Mouse (Mus musculus): Measurements from ENCODE around the gene Cyb561d2. TPM values are rescaled to one million over a fixed set of nuclear protein-coding genes. Genes with fewer than 3 reads are reported as not detected.
A peak's percentile ranks its signal among the peaks of the same experiment; 100 is the strongest.

Cyb561d2 gene
- polyA plus RNA-seq, 1 experiment, result 31.3 TPM

DNA sequence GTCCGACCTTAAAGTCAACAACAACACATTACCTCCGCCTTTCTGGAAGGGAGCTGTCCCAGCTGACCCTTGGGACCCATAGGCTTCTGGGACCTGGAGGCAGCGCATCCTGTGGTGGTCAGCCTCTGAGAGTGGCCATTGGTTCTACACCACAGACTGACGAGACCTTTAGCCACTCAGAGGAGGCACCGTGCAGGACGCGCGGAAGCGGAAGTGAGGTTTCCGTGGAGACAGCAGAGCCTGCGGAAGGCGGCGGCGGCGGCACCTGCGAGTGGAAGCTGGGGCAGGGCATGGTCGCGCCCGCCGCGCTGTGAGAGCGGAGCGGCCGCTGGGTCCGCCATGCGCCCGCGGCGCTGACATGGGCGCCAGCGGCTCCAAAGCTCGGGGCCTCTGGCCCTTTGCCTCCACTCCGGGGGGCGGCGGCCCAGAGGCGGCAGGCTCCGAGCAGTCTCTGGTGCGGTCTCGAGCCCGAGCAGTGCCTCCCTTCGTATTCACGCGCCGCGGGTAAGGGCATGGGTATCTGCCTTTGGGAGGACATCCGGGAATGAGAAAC lies 21.1 kb upstream of the Cyb561d2 start, which contains the start of gene Tusc2:
Tusc2 (plus strand) TSS at position 227 of the 553 bp plus-strand sequence.
- Histone ChIP-seq H3K4me1 (ENCODE audit: control insufficient read depth, insufficient read depth, low read length) (peaks cover 4% of the 10 kb centered on the region; the same call in 1 of the 2 replicates), H3K27ac (ENCODE audit: insufficient read depth, low read length) (no peak within 1 kb of the TSS), H3K4me3 (ENCODE audit: insufficient read depth, low read length) (peak within 1 kb of the TSS; percentile 36)
- TF ChIP-seq CTCF (IDR thresholded peaks at IDR 0.05; ENCODE audit: extremely low read depth, insufficient read depth, low read length) (no peak), POLR2A (IDR thresholded peaks at IDR 0.05; ENCODE audit: extremely low read depth, insufficient read depth, low read length) (peak; percentile 90)

DNA sequence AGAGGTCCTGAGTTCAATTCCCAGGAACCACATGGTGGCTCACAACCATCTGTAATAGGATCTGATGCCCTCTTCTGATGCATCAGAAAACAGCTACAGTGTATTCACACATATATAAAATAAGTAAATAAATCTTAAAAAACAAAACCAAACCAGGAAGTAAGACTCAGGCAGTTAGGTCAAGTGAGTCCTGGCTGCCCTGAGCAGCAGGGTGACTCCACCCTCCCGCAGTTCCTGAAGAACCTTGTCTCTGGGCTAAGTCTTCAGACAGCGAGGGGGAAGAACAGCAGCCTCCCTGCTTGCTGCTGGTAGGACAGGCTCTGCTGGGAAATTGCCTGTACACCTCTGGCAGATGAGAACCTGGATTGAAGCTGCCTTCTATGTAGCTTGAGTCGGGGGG lies 14.4 kb upstream of the Cyb561d2 start:
- Histone ChIP-seq H3K27ac (ENCODE audit: insufficient read depth, low read length) (no peak overlapping the region), H3K4me1 (ENCODE audit: control insufficient read depth, insufficient read depth, low read length) (peaks cover 1% of the 10 kb centered on the region; the same call in 1 of the 2 replicates), H3K4me3 (ENCODE audit: insufficient read depth, low read length) (no peak overlapping the region)
- TF ChIP-seq POLR2A (IDR thresholded peaks at IDR 0.05; ENCODE audit: extremely low read depth, insufficient read depth, low read length), result no peak
- no peak for TF ChIP-seq CTCF (IDR thresholded peaks at IDR 0.05; ENCODE audit: extremely low read depth, insufficient read depth, low read length)

- Histone ChIP-seq H3K4me3 (ENCODE audit: insufficient read depth, low read length) (peak overlapping the region; percentile 66), H3K4me1 (ENCODE audit: control insufficient read depth, insufficient read depth, low read length) (peaks cover 1% of the 10 kb centered on the region; the same call in 1 of the 2 replicates), H3K27ac (ENCODE audit: insufficient read depth, low read length) (no peak overlapping the region)
- TF ChIP-seq CTCF (IDR thresholded peaks at IDR 0.05; ENCODE audit: extremely low read depth, insufficient read depth, low read length) (no peak), POLR2A (IDR thresholded peaks at IDR 0.05; ENCODE audit: extremely low read depth, insufficient read depth, low read length) (no peak)
These were observed 13.7 kb upstream of the Cyb561d2 start for GRCm38 (mm10) chr9:107555701-107556100.

DNA sequence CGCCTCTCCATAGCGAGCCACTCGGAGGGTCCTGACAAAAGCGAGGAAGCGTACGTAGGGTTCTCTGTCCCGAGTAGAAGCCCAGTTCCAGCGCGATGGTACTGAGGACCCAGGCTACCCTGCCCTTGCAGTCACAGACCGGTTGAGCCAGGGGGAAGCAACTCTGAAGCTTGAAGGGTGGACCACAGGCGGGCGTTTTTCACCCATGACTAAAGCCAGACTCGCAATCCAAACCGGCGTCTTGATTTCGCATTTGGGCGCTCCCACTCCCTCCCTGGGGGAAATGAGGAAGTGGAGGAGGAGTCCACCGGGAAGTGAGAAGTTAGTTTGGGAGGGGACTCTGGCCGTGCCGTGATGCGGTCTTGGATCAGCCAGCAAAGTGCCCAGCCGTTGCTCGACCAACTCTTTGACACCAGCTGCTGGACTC lies 13.1 kb upstream of the Cyb561d2 start:
- TF ChIP-seq POLR2A (IDR thresholded peaks at IDR 0.05; ENCODE audit: extremely low read depth, insufficient read depth, low read length), result no peak
- no peak for TF ChIP-seq CTCF (IDR thresholded peaks at IDR 0.05; ENCODE audit: extremely low read depth, insufficient read depth, low read length)
- Histone ChIP-seq H3K27ac (ENCODE audit: insufficient read depth, low read length) (peak overlapping the region; percentile 61; the same call in 1 of the 2 replicates), H3K4me1 (ENCODE audit: control insufficient read depth, insufficient read depth, low read length) (peaks cover 1% of the 10 kb centered on the region; the same call in 1 of the 2 replicates)

DNA sequence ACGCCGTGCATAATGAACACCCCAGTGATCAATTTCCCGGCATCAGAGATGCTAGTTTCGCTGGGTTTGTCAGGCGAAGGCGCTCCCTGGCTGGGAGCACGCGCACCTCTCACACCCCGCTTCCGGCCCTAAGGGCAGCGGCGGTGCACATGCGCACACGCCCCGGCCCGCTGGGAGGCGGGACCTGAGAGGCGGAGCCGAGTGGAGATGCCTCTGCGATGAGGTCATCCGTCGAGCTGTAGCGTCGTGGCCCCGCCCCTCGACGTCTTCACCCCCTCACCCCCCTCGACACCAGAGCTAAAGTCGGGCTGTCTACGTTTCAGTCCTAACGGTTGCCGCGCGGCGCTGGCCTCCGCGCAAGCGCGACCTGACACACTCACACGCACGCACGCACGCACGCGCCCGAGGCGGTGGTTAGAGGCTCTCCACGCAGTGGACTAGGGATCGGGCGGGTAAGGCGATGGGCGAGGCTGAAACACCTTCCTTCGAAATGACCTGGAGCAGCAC lies 12.4 kb upstream of the Cyb561d2 start:
- TF ChIP-seq POLR2A (IDR thresholded peaks at IDR 0.05; ENCODE audit: extremely low read depth, insufficient read depth, low read length) (peak; percentile 90), CTCF (IDR thresholded peaks at IDR 0.05; ENCODE audit: extremely low read depth, insufficient read depth, low read length) (no peak)
- Histone ChIP-seq H3K4me3 (ENCODE audit: insufficient read depth, low read length) (peak overlapping the region; percentile 66), H3K27ac (ENCODE audit: insufficient read depth, low read length) (peak overlapping the region; percentile 61), H3K4me1 (ENCODE audit: control insufficient read depth, insufficient read depth, low read length) (peaks cover 1% of the 10 kb centered on the region; the same call in 1 of the 2 replicates)

More for the DNA sequence above, 13.1 kb upstream of the Cyb561d2 start:
- H3K4me3 ChIP-seq (ENCODE audit: insufficient read depth, low read length), result peak overlapping the region; percentile 66

DNA sequence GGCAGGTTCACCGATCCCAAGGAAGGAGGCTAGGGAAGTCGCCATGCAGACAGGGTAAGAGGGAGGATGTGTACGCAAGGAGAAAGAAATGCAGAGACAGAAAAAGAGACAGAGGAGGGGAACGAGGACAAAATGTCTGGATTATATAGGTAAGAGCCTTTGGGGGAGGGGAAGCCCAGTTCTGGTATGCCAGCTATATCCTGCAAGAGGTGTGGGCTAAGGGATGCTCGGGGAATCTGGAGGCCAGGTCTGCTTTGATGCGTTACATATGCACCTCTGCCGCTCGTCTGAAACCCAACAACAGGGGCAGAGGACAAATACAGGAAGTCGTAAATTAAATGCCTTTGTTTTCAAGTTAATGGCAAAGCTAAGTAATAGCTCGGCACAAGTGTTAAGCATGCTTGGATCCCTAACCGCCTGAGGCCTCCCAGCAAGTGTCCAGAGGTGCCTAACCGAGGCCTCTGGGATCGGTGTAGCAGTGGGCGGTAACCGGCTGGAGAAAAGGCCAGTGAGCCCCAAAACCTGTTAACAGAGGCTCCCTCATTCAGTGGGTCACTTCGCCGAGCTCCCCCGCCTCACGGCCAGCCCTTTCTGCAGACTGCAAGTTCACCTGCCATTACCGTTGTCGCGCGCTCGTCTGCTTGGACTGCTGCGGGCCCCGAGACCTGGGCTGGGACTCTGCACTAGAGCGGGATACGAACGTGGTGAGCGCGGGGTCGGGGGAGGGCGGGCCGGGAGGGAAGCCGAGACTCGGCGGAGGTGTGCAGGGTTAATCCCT lies 11.7 kb upstream of the Cyb561d2 start:
- peak overlapping the region; percentile 66 for H3K4me3 ChIP-seq (ENCODE audit: insufficient read depth, low read length)
- H3K4me1 ChIP-seq (ENCODE audit: control insufficient read depth, insufficient read depth, low read length), result peaks cover 1% of the 10 kb centered on the region; the same call in 1 of the 2 replicates
- H3K27ac ChIP-seq (ENCODE audit: insufficient read depth, low read length), result no peak overlapping the region
- TF ChIP-seq CTCF (IDR thresholded peaks at IDR 0.05; ENCODE audit: extremely low read depth, insufficient read depth, low read length), result no peak
- no peak for TF ChIP-seq POLR2A (IDR thresholded peaks at IDR 0.05; ENCODE audit: extremely low read depth, insufficient read depth, low read length)

DNA sequence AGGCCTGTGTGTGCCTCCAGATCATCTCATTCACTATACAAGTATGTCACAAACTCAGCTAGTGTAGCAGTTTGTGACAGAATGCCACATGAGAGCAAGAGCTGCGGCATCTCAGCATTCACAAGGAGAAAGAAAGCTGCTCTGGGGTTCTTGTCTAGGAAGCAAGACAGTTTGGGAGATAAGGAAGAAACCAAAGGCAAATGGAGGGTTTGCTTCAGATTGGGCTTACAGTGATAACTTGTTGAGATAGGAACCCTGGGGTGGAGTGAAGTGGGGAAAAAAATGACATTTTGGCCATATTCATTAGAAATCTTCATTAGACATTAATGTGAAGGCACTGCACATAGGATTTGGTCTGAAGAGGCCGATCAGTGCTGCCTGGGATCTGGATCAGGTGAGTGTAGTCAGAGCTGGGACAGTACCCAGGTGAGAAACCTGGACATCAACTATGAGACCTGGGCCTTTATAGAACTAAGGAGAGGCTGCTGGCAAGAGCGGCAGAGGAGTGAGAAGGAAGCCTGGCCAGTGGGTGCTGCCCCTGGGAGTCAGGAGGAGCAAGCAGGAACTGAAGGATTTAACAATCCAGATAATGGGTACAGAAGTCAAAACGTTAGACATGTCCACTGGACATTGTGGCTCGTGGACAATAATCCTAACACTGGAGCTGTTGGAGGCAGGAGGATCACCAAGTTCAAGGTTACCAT lies 10.8 kb upstream of the Cyb561d2 start:
- no peak overlapping the region for H3K27ac ChIP-seq (ENCODE audit: insufficient read depth, low read length)
- TF ChIP-seq CTCF (IDR thresholded peaks at IDR 0.05; ENCODE audit: extremely low read depth, insufficient read depth, low read length) (no peak), POLR2A (IDR thresholded peaks at IDR 0.05; ENCODE audit: extremely low read depth, insufficient read depth, low read length) (no peak)

GRCm38 (mm10) chr9:107551890-107552355 lies 9.9 kb upstream of the Cyb561d2 start:
- H3K4me1 ChIP-seq (ENCODE audit: control insufficient read depth, insufficient read depth, low read length), result peaks cover 1% of the 10 kb centered on the region; the same call in 1 of the 2 replicates
- H3K4me3 ChIP-seq (ENCODE audit: insufficient read depth, low read length), result peak overlapping the region; percentile 6; the same call in 1 of the 2 replicates
- TF ChIP-seq CTCF (IDR thresholded peaks at IDR 0.05; ENCODE audit: extremely low read depth, insufficient read depth, low read length) (no peak), POLR2A (IDR thresholded peaks at IDR 0.05; ENCODE audit: extremely low read depth, insufficient read depth, low read length) (no peak)
- no peak overlapping the region for H3K27ac ChIP-seq (ENCODE audit: insufficient read depth, low read length)

More for the DNA sequence above, 10.8 kb upstream of the Cyb561d2 start:
- Histone ChIP-seq H3K4me1 (ENCODE audit: control insufficient read depth, insufficient read depth, low read length) (peaks cover 1% of the 10 kb centered on the region; the same call in 1 of the 2 replicates), H3K4me3 (ENCODE audit: insufficient read depth, low read length) (no peak overlapping the region)

Data from cortical plate, adult 2 months (tissue).